Comparison of ENCODE assay signal across 8 mouse cellular contexts in the genomic region with DNA sequence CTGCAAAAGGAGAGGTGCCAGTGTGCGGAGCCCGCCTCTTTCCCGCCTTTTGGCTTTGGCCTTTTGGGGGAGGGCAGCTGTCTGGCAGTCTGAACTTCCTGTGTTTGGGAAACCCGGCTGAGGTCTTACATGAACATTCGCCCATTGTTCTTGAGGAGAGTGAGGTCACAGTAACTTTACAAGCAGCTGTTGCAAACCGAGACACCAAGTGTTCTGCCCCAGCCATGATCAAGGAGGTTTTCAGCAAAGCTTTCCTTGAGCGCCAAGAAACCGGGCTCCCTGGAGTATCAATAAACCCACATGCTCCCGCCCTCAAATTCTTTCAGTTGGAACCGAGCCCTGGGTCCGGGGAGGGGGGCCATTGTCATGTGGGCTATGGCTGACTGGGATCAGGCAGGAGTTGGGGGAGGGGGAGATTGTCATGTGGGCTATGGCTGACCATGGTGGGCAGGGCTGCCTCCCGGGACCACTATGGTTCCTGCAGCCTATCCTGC. TPM values are rescaled to one million over a fixed set of nuclear protein-coding genes. Genes with fewer than 3 reads are reported as not detected.
DNase-seq lines count a peak whose midpoint lies in the region; ATAC-seq lines count a peak whose summit lies in the region.

No protein-coding gene starts in this region.

- H3K4me1 ChIP-seq in heart, embryonic 16.5 days (ENCODE audit: control insufficient read depth, insufficient read depth, low read length): peaks cover 23% of the 10 kb centered on the region
- H3K4me1 ChIP-seq in midbrain, embryonic 10.5 days: peaks cover 33% of the 10 kb centered on the region

- H3K9me3 ChIP-seq in heart, embryonic 16.5 days (replicated peaks; ENCODE audit: control insufficient read depth, low read length): no peaks in the 10 kb centered on the region
- no peaks in the 10 kb centered on the region for H3K9me3 ChIP-seq in midbrain, embryonic 10.5 days (replicated peaks)

- H3K4me2 ChIP-seq in heart, embryonic 16.5 days (ENCODE audit: low read depth, low read length): peak overlapping the region; percentile 47

- H3K27me3 ChIP-seq in heart, embryonic 16.5 days (ENCODE audit: control insufficient read depth, insufficient read depth, low read length): no peaks in the 10 kb centered on the region
- no peaks in the 10 kb centered on the region for H3K27me3 ChIP-seq in midbrain, embryonic 10.5 days (ENCODE audit: low read depth, poor library complexity, severe bottlenecking)

- WGBS in heart, embryonic 16.5 days: 18% methylated on average over 12 of the region's 12 CpGs
- WGBS in midbrain, embryonic 10.5 days: 15% methylated on average over 12 of the region's 12 CpGs

- 0 out of 2 replicates have a peak, but pooled peaks cover 7% of the 10 kb centered on the region for H3K36me3 ChIP-seq in heart, embryonic 16.5 days (ENCODE audit: control insufficient read depth, insufficient read depth)
- peaks cover 41% of the 10 kb centered on the region for H3K36me3 ChIP-seq in midbrain, embryonic 10.5 days

- no peak overlapping the region; the same call in 1 of the 2 replicates for H3K4me3 ChIP-seq in heart, embryonic 16.5 days (ENCODE audit: low read length)
- H3K4me3 ChIP-seq in midbrain, embryonic 10.5 days: peak overlapping the region; percentile 37

- ATAC-seq in heart, embryonic 16.5 days (replicated peaks; ENCODE audit: extremely low read depth, insufficient read depth, low FRiP score): peak; percentile 59

- peak overlapping the region; percentile 91 for H3K27ac ChIP-seq in heart, embryonic 16.5 days (ENCODE audit: low read length)
- peak overlapping the region; percentile 93 for H3K27ac ChIP-seq in midbrain, embryonic 10.5 days (replicated peaks)

- peak; percentile 66 for DNase-seq in urinary bladder, postnatal 14 days (ENCODE audit: low spot score)
- DNase-seq in urinary bladder, adult 2 months (ENCODE audit: low spot score): no peak
- DNase-seq in fibroblast of lung, adult 2 months (ENCODE audit: low read depth): peak; percentile 96
- peak; percentile 66 to 77 for DNase-seq in kidney, postnatal 36 days
- DNase-seq in midbrain, embryonic 10.5 days (ENCODE audit: low spot score): peak; percentile 83
- peak; percentile 73 for DNase-seq in testis, postnatal 14 days (ENCODE audit: low spot score)
- no peak for DNase-seq in right cerebral cortex, adult 2 months (ENCODE audit: low spot score in 2 of 2)

- peak overlapping the region; percentile 32; the same call in 1 of the 2 replicates for H3K9ac ChIP-seq in heart, embryonic 16.5 days (ENCODE audit: low read length)

RNA-seq across cellular contexts. Expression of a gene that starts 27.9 kb away (rescaled TPM):
- 331 and 342 TPM in 2 replicates for polyA plus RNA-seq in urinary bladder, adult 2 months (2012; rRNA removed)
- 273 and 290 TPM in 2 replicates for polyA plus RNA-seq in heart, embryonic 16.5 days (2015; fragmentation: Nextera tagmentation; extraction: Ambion mirVana)
- polyA plus RNA-seq in midbrain, embryonic 10.5 days (2016; fragmentation: Nextera tagmentation; extraction: Ambion mirVana): 288 and 305 TPM in 2 replicates

RNA-seq across cellular contexts. Expression of a gene that starts 37.0 kb away (rescaled TPM):
- 3.3 and 5.0 TPM in 2 replicates for polyA plus RNA-seq in urinary bladder, adult 2 months (2012; rRNA removed)
- polyA plus RNA-seq in heart, embryonic 16.5 days (2015; fragmentation: Nextera tagmentation; extraction: Ambion mirVana): 6.6 and 7.9 TPM in 2 replicates
- 11.0 and 11.3 TPM in 2 replicates for polyA plus RNA-seq in midbrain, embryonic 10.5 days (2016; fragmentation: Nextera tagmentation; extraction: Ambion mirVana)

RNA-seq across cellular contexts. Expression of a gene that starts 50.3 kb away (rescaled TPM):
- polyA plus RNA-seq in urinary bladder, adult 2 months (2012; rRNA removed): 8.9 and 9.9 TPM in 2 replicates
- polyA plus RNA-seq in heart, embryonic 16.5 days (2015; fragmentation: Nextera tagmentation; extraction: Ambion mirVana): 13.0 and 16.6 TPM in 2 replicates
- polyA plus RNA-seq in midbrain, embryonic 10.5 days (2016; fragmentation: Nextera tagmentation; extraction: Ambion mirVana): 10.9 and 12.6 TPM in 2 replicates

RNA-seq across cellular contexts. Expression of a gene that starts 54.0 kb away (rescaled TPM):
- 5.7 and 5.9 TPM in 2 replicates for polyA plus RNA-seq in urinary bladder, adult 2 months (2012; rRNA removed)
- 12.5 and 13.0 TPM in 2 replicates for polyA plus RNA-seq in heart, embryonic 16.5 days (2015; fragmentation: Nextera tagmentation; extraction: Ambion mirVana)
- polyA plus RNA-seq in midbrain, embryonic 10.5 days (2016; fragmentation: Nextera tagmentation; extraction: Ambion mirVana): 21.3 and 22.1 TPM in 2 replicates

Comparison
In these comparisons a context has a peak if more than half of its experiments do, and no peak if none do; other contexts are left out.
1. DNase-seq: peak in urinary bladder, postnatal 14 days (single experiment), fibroblast of lung, adult 2 months (single experiment), kidney, postnatal 36 days (2 of 2), midbrain, embryonic 10.5 days (single experiment) and testis, postnatal 14 days (single experiment); none in urinary bladder, adult 2 months (single experiment) and right cerebral cortex, adult 2 months (0 of 2).